Mouse (Mus musculus): ENCODE data around the gene Zfp580.
"Not testable (repeated sequence)": the region's sequence is repeated elsewhere in the genome, so short reads cannot be mapped to it uniquely, and the experiment has no call there.

The Zfp580 gene

DNA sequence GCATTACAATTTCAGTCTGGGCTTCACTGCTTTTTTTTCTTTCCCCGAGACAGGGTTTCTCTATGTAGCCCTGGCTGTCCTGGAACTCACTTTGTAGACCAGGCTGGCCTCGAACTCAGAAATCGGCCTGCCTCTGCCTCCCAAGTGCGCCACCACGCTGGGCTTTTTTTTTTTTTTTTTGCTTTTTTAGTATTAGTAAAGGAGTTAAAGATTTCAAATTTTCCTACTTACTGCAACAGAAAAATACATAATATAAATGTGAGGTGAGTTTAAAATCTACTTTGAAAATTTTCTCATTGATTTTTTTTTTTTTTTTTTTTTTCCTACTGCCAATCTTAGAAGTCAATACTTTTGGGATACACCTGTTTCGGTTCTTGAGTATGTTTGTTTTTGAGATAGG is 13.5 kb downstream of the Zfp580 start:
- DNase-seq (ENCODE audit: low read depth, low spot score) = no peak

DNA sequence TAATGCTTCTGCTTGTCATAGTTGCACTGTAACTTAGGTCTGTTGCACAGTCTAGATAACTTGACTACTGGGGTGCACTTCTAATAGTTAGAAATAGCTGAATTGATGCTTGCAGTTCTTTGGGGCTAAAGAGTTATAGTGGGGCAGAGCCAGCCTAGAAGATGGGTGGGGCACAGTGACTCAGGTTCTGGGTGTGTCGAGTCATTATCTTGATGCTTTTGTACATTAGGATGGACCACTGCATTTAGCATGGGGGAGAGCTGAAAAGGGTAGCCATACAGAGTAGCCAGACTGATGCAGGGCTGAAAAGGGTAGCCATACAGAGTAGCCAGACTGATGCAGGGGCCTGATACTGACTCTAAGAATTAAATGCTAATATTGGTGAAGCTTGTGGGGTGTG is 22.2 kb downstream of the Zfp580 start:
- no peak for DNase-seq (ENCODE audit: low read depth, low spot score)

DNA sequence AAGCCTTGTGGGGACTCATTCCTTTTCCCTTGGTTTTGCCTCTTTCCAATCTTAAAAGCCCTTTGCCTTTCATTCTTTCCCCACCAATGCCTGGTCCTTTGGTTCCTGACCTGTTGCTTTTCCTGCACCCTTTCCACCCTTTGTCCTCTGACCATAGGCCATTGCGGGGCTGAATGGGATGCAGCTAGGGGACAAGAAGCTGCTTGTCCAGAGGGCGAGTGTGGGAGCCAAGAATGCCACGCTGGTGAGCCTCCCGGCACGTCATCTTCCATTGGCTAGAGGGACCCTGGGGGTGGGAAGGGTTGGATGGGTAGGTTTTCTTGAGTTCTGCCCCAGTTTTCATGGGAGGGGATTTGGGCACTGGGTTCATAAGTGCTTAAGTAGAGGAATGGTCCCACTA is 23.6 kb downstream of the Zfp580 start:
- no peak for DNase-seq (ENCODE audit: low read depth, low spot score)

DNA sequence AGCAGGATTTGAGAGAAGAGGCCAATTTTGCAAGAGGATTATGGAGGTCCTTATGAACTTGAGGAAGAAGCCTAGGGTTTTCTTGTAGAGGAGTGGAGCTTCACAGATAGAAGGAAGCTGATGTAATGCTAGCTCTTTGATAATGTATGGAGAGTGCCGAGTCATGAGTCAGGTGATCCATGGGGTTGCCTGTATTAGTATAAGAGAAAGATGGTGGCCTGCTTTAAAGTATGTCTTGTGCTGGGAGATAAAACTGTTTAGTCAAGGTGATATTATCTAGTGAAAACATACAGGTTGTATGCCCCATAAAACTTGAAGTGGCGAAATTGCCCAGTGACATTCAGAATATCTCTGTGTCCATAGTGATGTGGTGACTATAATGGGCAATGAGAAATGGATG is 25.6 kb downstream of the Zfp580 start:
- DNase-seq (ENCODE audit: low read depth, low spot score) = no peak

DNA sequence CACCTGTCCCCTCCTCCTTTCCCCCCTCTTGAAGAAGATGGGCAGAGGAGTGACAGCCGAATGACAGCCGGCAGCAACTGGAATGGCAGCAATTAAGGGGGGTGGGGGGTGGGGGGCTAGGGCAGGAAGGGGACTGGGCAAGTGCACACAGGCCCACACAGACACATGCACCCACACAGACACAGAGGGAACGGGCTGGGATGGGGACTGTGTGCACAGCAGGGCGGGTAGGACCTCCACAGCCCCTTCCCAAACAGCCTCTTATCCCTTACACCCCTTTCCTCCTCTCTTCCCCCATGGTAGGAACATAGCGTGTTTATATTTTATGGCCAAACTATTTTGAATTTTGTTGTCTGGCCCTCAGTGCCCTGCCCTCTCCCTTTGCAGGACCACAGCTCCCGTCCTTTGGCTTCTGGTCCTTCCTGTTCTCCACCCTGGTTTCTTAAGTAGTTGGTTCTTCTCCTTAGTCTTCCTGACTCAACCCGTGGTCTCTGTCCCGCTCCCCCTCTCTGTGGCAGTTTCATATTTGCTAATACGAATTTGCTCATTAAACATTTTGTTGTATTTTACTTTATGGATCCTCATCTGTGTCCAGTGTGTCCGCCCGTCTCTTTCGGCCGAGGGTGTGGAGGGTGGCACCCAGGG is 28.1 kb downstream of the Zfp580 start:
- not testable (repeated sequence) for DNase-seq (ENCODE audit: low read depth, low spot score)

DNA sequence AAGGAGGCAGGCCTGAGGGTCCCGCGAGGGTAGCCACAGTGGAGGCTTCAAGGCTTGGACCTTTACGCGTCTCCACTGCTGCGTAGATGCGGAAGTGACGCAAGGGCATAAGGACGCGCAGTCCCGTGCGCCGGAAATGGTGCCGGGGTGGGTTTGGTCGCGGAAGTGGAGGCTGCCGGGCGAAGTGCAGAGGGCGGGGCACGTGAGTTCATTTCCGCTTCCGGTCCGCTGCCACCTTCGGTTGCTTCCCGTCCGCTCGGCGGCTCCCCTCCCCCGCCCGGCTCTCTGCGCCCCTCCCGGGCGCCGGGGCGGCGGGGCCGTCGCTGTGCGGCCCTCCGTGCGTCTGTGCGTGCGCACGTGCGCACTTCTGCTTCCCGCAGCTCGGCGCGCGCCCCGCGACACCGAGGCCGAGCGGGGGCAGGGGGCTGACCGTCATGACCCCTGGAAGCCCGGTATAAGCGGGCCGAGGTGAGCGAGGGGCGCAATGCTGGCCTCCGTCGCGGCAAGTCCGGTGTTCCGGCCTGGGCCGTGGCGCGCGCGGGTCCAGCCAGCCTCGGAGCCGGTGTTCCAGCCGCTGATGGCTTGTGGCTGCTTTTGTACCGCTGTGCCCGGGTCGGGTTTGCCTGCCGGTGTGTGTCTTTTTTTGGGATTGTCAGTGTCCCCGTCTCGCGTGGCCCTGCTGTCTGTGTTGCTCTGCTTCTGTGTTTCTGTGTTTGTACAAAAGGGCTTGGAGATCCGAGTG is 28.8 kb downstream of the Zfp580 start, which contains the start of gene Epn1:
Gene Epn1, plus strand, starts transcription at position 226 of the 742 bp plus-strand sequence.
- DNase-seq (ENCODE audit: low read depth, low spot score) = peak; percentile 99

DNA sequence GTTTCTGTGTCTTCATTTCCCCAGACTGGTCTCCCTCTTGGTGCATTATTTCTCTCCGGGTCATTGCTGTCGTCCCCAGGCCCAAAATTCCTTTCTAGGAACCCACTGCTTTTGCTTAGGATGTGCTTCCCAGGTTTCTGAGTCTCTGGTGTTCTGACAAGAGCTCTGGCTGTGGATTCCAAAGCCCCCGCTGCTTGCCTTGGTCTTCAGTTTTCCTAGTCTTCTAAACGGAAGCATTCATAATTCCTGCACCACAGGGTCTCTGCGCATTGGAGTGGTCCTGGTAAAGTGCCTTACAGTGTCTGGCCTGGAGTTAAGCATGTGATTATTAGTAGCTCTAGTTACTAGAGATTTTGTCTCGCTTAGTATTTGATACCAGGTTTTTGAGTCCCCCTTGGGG is 29.5 kb downstream of the Zfp580 start:
- no peak for DNase-seq (ENCODE audit: low read depth, low spot score)

DNA sequence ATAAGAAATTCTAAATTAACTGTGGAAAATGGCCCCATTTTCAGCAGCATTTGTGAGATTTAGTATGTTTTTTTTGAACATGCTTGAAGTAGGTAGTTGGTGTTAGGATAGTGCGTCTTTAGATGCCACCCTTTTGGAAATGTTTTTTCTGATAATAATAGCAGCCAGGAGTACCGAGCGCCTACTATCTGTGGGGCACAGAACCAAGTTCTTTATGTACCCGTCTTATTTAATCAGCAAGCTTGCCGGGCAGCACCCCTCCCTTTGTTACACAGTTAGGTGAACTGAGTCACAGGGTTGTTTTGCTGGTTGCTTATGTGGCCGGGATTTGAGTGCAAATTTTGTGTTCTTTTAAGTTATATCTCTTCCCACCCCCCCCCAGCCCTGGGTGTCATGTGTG is 29.9 kb downstream of the Zfp580 start:
- DNase-seq (ENCODE audit: low read depth, low spot score) = no peak

DNA sequence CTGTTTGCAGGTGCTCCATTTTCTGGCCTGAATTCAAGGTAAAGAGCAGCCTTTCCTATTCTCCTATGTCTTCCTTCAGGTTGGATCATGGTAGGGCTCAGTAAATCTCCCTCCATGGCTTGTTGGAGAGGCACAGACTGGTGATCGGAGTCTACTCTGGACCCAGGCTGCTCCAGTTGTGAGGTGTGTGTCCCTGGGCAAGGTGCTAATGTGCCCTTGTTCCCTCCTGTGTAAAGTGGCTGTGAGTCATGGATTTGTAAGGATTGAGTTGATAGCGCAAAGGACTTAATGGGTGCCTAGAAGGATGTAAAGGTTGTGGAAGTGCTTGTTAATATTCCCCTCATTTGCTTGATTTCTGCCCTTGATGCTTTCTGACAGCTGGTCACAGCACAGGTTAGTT is 30.6 kb downstream of the Zfp580 start:
- no peak for DNase-seq (ENCODE audit: low read depth, low spot score)

DNA sequence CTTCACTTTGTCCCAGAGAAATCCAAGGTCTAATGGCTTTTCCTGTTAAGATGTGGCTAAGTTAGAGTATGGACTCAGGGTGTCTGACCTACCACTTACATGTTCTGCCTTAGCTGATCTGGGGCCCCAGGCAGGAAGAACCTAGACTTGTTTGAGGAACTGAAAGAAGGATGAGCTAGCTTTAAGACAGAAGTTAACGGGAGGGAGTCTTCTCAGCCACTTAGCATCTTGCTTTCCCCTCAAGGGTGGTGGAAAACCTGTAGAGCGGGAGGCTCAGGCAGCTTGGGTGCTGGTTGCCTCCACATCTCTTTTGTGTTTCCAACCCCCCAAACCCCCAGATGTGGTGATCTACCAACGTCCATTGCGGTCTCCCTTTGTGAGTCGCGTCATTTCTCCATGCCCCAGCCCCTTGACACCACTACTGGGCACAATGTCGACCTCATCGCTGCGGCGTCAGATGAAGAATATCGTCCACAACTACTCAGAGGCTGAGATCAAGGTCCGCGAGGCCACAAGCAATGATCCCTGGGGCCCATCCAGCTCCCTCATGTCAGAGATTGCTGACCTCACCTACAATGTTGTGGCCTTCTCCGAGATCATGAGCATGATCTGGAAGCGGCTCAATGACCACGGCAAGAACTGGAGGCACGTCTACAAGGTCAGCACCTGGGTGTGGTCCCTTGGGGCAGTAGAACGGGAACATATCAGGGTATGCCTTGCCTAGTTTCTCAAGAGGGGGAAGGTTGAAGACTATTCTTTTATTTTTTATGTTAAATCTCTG is 32.2 kb downstream of the Zfp580 start:
- no peak for DNase-seq (ENCODE audit: low read depth, low spot score)

DNA sequence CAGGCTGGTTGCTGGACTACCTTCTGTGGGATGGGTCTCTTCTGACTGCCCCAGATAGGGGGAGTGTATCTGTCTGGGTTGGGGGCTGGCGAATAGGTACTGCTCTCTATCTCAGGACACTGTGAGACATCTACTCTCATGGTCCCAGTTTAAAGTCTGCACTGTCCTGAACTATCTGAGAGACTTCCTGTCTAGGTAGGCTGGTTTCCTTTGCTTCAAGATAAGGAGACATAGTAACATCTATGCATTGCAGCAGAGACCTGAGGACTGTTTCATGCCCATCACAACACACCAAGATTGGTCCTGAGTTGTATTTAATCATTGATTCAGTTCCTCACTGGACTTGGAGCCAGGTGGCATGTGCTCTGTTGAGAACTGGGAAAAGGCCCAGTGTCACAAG is 34.2 kb downstream of the Zfp580 start:
- no peak for DNase-seq (ENCODE audit: low read depth, low spot score)

DNA sequence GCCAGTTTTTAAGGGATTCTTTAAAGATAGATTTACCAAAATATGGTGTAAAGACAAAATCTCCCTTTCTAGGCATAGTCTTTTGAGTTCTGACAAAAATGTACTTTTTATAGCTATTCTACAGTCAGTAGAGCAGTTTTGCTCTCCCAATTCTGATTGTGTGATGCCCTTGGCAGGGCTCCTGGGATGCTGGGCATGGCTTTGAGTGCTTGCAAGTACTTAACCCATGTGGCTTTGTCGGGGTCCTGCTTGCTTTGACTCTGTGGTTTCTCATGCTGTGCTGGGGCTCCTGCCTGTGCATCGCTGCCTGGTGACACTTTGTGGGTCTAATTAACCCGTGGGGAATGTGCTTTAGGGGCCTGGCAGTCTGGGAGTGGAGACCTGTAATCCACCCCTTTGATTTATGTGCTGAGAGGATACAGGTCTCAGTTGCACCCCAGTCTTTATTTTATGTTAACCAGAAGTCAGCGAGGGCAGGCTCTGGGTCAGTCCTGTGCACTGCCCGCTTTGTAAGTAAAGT is 35.6 kb downstream of the Zfp580 start:
- no peak for DNase-seq (ENCODE audit: low read depth, low spot score)

DNA sequence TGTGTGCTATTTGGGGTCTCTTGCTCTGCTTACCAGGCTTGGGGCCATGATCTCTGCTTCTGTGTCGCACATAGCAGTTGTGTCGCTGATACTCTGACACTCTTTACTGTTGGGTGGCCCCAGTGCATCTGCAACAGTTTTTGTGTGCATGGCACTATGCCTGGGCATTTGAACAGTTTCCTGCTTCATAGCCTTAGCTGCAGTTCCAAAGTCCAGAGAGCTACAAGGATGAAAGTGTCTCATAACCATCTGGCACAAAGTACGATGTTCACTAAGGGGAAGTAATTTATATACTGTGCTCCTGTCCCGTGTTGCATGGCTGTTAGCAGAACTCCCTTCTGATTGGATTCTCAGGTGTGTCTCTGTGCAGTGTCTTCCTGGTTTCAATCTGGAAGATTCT is 36.5 kb downstream of the Zfp580 start:
- DNase-seq (ENCODE audit: low read depth, low spot score) = no peak

DNA sequence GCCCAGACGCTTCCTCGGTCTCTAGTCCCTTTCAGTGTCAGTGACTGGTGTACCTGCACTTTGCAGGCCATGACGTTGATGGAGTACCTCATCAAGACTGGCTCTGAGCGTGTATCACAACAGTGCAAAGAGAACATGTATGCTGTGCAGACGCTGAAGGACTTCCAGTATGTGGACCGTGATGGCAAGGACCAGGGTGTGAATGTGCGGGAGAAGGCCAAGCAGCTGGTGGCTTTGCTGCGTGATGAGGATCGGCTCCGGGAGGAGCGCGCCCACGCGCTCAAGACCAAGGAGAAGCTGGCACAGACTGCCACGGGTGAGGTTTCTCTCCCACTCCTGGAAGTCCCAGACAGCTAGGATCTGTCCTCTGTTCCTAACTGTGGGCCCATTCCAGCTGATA is 38.5 kb downstream of the Zfp580 start:
- DNase-seq (ENCODE audit: low read depth, low spot score) = peak; percentile 65

DNA sequence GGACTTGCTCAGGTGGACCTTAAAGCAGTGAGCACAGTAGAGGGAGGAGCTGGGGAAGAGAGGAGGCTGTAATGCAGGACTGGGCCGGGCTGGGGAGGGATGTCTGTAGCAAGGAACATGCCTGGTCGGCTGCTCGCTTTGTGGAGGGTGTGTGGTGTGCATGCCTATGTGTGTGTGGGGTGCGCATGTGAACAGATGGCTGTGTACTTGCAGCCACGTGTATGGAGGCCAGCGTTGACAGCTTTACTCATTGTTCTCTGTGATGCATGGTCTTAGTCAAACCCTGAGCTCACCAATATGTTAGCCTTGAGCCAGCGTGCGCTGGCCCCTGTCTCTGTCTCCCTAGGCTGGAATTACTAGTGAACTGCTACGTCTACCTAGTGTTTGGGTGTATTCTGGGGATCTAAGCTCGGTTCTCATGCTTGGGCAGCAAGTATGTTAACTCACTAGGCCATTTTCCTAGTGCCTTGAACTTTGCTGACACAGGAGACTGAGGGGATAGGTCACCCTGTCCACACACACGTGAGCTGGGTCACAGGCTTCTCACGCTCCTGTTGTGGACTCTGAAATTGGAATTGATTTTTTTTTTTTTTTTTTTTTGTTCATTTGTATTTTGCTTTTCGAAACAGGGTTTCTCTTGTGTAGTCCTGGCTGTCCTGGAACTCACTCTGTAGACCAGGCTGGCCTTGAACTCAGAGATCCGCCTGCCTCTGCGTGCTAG is 39.8 kb downstream of the Zfp580 start:
- DNase-seq (ENCODE audit: low read depth, low spot score) = peak; percentile 73

DNA sequence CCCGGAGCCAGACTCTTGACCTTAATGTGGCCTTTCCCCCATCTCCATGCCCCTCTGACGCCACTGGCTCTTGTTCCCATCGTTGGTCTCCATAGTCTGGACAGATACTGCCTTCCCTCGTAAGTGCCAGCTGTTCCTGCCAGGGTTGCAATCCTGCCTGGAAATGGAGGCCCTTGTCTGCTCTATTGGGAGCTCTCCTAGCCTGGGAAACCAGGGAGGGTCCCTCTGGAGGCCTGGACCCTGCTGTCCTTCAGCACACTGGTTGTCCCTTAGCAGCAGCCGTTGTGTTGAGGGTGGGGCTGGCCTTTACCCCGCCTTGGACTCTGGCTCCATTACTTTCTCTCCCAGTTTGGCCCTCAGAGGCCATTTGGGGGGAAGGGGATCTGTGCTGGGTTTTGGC is 41.0 kb downstream of the Zfp580 start:
- DNase-seq (ENCODE audit: low read depth, low spot score) = no peak

DNA sequence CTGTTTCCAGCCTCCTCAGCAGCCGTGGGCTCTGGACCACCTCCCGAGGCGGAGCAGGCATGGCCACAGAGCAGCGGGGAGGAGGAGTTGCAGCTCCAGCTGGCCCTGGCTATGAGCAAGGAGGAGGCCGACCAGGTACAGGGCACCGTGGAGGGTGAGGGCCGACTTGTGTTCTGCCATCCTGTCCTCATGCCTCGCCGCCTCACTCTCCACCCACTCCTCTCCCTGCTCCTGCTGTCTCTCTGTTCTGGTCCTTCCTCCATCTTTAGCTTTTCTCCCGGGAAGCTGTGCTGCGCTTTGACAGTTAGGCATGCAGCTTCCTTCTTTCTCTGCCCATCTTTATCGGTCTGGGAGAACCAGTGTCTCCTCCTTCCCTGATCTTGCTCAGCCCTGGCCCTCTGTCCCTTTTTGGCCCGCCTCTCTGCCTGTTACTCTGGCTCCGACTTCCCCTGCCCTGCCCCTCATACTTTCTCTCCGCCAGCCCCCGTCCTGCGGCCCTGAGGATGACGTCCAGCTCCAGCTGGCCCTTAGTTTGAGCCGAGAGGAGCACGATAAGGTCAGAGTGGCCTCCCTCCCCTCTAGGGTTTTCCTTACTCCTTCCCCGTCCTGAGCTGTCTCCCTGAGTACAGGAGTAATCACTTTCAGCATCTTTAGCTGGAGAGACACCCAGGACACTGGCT is 41.6 kb downstream of the Zfp580 start:
- DNase-seq (ENCODE audit: low read depth, low spot score) = peak; percentile 53

DNA sequence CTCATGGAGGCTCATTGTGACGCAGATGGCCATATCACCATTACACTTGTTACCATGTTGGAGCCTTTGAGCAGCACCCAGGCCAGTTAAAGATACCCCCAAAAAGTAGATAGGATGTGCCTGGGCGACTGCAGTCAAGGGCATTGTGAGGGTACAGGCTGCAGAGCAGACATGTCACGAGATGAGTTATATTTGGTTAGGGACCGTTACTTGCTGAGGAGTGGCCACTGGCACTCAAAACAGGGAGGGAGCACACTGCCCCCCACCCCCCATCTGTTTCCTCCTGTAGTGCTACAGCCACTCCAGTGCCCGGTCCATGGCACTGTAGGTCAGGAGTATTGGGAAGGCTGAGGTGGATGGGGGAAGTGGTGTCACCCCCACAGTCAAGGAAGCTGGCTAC is 47.4 kb downstream of the Zfp580 start:
- DNase-seq (ENCODE audit: low read depth, low spot score) = no peak

DNA sequence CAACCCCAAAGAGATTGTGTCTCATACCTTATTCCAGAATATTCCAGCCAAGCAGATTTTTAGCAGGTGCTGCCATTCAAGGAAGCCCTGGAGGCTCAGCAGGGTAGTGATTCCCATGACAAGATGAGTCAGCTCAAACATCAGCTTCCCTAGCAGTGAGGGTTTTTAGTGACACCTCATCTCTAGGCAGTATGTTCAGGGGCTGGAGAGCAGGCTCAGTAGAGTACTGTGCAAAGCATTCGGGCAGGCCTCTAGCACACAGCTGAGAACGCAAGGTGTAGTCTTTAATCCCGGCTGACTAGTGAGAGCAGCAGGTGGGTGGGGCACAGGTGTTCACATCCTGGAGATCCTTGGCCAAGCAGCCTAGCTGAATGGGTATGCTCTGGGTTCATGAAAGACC is 48.5 kb downstream of the Zfp580 start:
- peak; percentile 65 for DNase-seq (ENCODE audit: low read depth, low spot score)

DNA sequence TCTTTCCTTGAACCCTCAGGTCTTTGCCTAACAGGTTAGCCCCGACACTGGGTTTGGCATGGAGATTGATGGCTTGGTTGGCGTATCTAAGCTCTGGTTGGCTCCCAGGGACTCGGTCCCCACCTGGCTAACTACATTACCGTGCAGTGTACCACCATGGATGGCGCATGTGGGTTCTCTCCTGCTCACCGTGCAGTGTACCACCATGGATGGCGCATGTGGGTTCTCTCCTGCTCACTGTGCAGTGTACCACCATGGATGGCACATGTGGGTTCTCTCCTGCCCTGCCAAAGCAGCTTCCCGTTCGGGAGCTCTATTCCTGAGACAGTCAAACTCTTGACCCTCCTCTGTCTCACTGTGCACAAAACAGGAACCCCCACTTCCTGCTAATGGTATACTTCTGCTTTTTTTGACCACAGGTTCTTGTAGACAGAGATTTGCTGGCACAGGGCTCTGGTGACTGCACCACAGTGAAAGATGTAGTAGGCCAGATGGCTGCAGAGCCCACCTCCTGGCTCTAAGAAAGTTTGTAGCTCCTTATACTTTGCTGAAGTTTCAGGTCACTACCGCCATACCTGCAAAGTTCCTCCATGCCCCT is 49.8 kb downstream of the Zfp580 start:
- peak; percentile 36 for DNase-seq (ENCODE audit: low read depth, low spot score)

DNA sequence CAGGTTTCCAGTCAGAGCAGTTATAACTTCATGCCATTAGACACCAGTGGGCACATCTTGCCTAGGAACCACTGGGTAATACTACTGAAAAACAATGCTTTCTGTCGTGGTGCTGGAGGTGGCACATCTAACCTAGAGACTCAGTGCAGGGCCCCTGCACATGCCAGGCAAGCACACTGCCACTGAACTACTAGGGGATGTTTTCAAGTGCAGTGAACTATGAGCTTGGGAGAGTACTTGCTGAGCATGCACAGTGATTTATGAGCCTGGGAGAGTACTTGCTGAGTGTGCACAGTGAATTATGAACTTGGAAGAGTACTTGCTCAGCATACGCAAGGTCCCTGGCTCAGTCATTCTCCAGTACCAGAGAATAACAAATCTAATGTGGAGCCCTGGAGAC is 51.2 kb downstream of the Zfp580 start:
- no peak for DNase-seq (ENCODE audit: low read depth, low spot score)
